Mouse (Mus musculus) erythroblast, embryonic 14.5 days (primary cell): ENCODE measurements around the gene Pard3. TPM values are rescaled to one million over a fixed set of nuclear protein-coding genes. Genes with fewer than 3 reads are reported as not detected.

Experiments
- H3K27me3 ChIP-seq: 2 replicates; pipeline ENCODE4 v1.6.1; 2012; ENCODE audit warnings: inconsistent platforms; ENCODE audit not compliant: control insufficient read depth
- H3K36me3 ChIP-seq: 2 replicates; pipeline ENCODE4 v1.6.1; 2012; ENCODE audit warnings: mild to moderate bottlenecking, inconsistent platforms; ENCODE audit not compliant: control insufficient read depth
- H3K4me1 ChIP-seq: 2 replicates; pipeline ENCODE4 v1.6.1; 2012; ENCODE audit warnings: inconsistent platforms; ENCODE audit not compliant: control insufficient read depth
- H3K4me3 ChIP-seq: replicated peaks from 2 replicates; pipeline ENCODE3; 2012; ENCODE audit warnings: moderate library complexity, mild to moderate bottlenecking, inconsistent platforms
- H3K9me3 ChIP-seq: 2 replicates; pipeline ENCODE4 v1.6.1; 2012; ENCODE audit warnings: low read length, inconsistent platforms, mixed read lengths; ENCODE audit not compliant: control insufficient read depth
- GATA1 ChIP-seq: IDR thresholded peaks from 2 replicates; pipeline ENCODE4 v1.6.1; 2012; ENCODE audit warnings: low read length, inconsistent platforms, mixed read lengths
- TAL1 ChIP-seq: IDR thresholded peaks from 3 replicates; pipeline ENCODE4 v1.6.1; 2012; ENCODE audit warnings: low read length, inconsistent platforms, mixed read lengths
- polyA plus RNA-seq: library from polyadenylated mRNA; stranded (reverse); fragments of >175 nt; gene quantifications from 2 replicates; pipeline ENCODE4 v1.2.3, GENCODE M21; 2012

The Pard3 gene
- polyA plus RNA-seq, 1 experiment = 0.02 TPM

DNA sequence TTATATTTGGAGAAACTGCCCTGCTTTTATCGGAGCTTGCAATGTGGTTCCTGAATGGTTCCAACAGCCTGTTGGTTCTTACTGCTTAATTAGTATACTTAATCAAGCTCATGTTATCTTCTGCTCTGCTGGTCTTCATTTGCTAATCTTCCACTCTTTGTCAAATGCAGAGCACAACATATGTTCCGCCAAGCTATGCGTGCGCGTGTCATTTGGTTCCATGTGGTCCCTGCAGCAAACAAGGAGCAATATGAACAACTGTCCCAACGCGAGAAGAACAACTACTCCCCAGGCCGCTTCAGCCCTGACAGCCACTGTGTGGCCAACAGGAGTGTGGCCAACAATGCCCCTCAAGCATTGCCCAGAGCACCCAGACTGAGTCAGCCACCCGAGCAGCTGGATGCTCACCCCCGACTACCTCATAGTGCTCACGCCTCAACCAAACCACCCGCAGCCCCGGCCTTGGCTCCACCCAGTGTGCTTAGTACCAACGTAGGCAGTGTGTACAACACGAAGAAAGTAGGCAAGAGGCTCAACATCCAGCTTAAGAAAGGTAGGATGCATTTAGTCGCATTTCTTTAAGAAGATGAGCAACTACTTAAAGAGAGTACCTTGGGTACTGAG, 307.7 kb downstream of the Pard3 start:
- Histone ChIP-seq H3K4me1 (no peaks in the 10 kb centered on the region), H3K9me3 (no peaks in the 10 kb centered on the region), H3K36me3 (no peaks in the 10 kb centered on the region; the same call in 1 of the 2 replicates), H3K4me3 (no peak overlapping the region), H3K27me3 (no peaks in the 10 kb centered on the region)
- TF ChIP-seq GATA1 = no peak
- TF ChIP-seq TAL1 = no peak

GRCm38 (mm10) chr8:127377775-127378174, 314.1 kb downstream of the Pard3 start:
- TF ChIP-seq TAL1 (no peak), GATA1 (no peak)
- Histone ChIP-seq H3K4me1 (no peaks in the 10 kb centered on the region), H3K9me3 (no peaks in the 10 kb centered on the region), H3K27me3 (no peaks in the 10 kb centered on the region), H3K4me3 (no peak overlapping the region), H3K36me3 (no peaks in the 10 kb centered on the region; the same call in 1 of the 2 replicates)

GRCm38 (mm10) chr8:127378994-127379858, 315.5 kb downstream of the Pard3 start:
- Histone ChIP-seq H3K9me3 (no peaks in the 10 kb centered on the region), H3K36me3 (no peaks in the 10 kb centered on the region; the same call in 1 of the 2 replicates), H3K27me3 (no peaks in the 10 kb centered on the region), H3K4me3 (no peak overlapping the region), H3K4me1 (no peaks in the 10 kb centered on the region)
- no peak for TF ChIP-seq TAL1
- TF ChIP-seq GATA1 = no peak

GRCm38 (mm10) chr8:127381259-127381658, 317.6 kb downstream of the Pard3 start:
- TF ChIP-seq TAL1 = no peak
- TF ChIP-seq GATA1 = no peak
- Histone ChIP-seq H3K9me3 (no peaks in the 10 kb centered on the region), H3K4me3 (no peak overlapping the region), H3K27me3 (no peaks in the 10 kb centered on the region), H3K4me1 (no peaks in the 10 kb centered on the region), H3K36me3 (no peaks in the 10 kb centered on the region; the same call in 1 of the 2 replicates)

- Histone ChIP-seq H3K36me3 (peaks cover 3% of the 10 kb centered on the region; the same call in 1 of the 2 replicates), H3K4me3 (no peak overlapping the region), H3K9me3 (peaks cover 2% of the 10 kb centered on the region; the same call in 1 of the 2 replicates), H3K27me3 (no peaks in the 10 kb centered on the region), H3K4me1 (no peaks in the 10 kb centered on the region)
- no peak for TF ChIP-seq GATA1
- no peak for TF ChIP-seq TAL1
Observed at GRCm38 (mm10) chr8:127392700-127393099, 329.0 kb downstream of the Pard3 start.

- H3K36me3 ChIP-seq = no peaks in the 10 kb centered on the region; the same call in 1 of the 2 replicates
- H3K4me3 ChIP-seq = no peak overlapping the region
- TF ChIP-seq TAL1 = no peak
- TF ChIP-seq GATA1 = no peak
- H3K9me3 ChIP-seq = no peaks in the 10 kb centered on the region
- no peaks in the 10 kb centered on the region for H3K4me1 ChIP-seq
- H3K27me3 ChIP-seq = no peaks in the 10 kb centered on the region
Observed at GRCm38 (mm10) chr8:127395488-127395887, 331.8 kb downstream of the Pard3 start.

DNA sequence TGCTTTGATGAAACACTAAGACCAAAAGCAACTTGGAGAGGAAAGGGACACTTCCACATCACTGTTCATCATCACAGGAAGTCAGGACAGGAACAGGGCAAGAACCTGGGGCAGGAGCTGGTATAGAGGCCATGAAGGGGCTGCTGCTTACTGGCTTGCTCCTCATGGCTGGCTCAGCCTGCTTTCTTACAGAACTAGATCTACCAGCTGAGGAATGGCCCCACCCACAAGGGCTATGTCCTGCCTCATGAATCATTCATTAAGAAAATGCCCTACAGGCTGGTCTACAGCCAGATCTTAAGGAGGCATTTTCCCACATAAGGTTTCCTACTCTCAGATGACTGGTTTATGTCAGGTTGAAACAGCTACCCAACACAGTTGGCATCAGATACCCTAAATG, 342.1 kb downstream of the Pard3 start:
- H3K27me3 ChIP-seq = no peaks in the 10 kb centered on the region
- no peaks in the 10 kb centered on the region for H3K4me1 ChIP-seq
- H3K4me3 ChIP-seq = no peak overlapping the region
- no peak for TF ChIP-seq GATA1
- no peak for TF ChIP-seq TAL1
- H3K9me3 ChIP-seq = no peaks in the 10 kb centered on the region
- H3K36me3 ChIP-seq = no peaks in the 10 kb centered on the region

DNA sequence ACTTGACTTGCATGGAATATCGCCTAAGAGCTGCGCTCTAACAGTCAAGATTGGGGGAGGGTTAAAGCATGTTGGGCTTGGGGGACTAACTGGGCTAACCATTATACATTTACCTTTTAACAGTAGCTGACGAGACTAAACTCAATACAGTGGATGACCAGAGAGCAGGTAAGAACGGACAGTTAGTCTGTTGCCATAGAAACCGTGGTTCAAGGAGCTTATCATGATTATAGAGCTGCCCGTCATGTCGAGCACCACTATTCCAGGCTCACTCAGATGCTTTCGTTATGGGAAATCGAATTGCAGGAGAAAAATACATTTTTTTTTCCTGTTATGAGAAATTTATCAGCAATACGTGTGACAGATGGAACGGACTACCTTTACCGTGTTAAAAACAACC, 346.9 kb downstream of the Pard3 start:
- H3K4me1 ChIP-seq = no peaks in the 10 kb centered on the region
- H3K4me3 ChIP-seq = no peak overlapping the region
- no peak for TF ChIP-seq TAL1
- no peak for TF ChIP-seq GATA1
- no peaks in the 10 kb centered on the region for H3K27me3 ChIP-seq
- H3K9me3 ChIP-seq = no peaks in the 10 kb centered on the region
- no peaks in the 10 kb centered on the region for H3K36me3 ChIP-seq

DNA sequence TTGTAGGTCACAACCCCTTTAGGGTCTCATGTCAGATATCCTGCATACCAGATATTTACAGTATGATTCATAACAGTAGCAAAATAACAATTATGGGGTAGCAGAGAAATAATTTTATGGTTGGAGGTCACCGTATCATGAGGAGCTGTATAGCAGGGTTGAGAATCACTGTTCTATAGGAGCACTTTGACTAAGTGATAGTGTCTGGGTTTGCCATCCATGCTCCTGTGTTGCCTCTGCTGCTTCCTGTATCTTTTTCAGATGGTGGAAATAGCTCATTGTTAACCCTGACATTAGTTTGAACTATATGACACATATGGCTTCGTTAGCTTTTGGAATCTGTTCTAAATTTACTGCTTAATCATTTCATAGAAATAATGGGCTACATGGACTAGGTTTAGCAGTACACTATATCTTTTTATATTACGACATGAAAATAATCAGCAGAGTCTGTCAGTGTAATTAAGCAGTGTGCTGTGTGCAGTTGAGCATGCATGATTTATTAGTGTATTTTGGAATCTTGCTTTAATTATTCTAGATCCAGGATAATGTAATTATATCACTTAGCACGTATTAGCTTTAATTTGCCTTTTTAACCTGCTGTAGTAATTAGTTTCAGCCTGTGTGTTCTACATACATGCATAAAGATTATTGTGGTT, 347.6 kb downstream of the Pard3 start:
- H3K27me3 ChIP-seq = no peaks in the 10 kb centered on the region
- no peaks in the 10 kb centered on the region for H3K36me3 ChIP-seq
- no peaks in the 10 kb centered on the region for H3K9me3 ChIP-seq
- H3K4me3 ChIP-seq = no peak overlapping the region
- no peaks in the 10 kb centered on the region for H3K4me1 ChIP-seq
- TF ChIP-seq GATA1 (no peak), TAL1 (no peak)
